Mouse (Mus musculus) liver, embryonic 13.5 days (tissue): ENCODE data around the gene Ell2. TPM values are rescaled to one million over a fixed set of nuclear protein-coding genes. Genes with fewer than 3 reads are reported as not detected.
A peak's percentile ranks its signal among the peaks of the same experiment; 100 is the strongest.

Source experiments
- ATAC-seq: fragments of 200-750 bp; cut with Nextera tagmentation; 2 replicates; pipeline ENCODE4 v1.8.0; 2017; ENCODE audit warnings: low read depth, mild to moderate bottlenecking, moderate number of reproducible peaks, moderate library complexity
- DNase-seq: peaks from one replicate; pipeline ENCODE4 v3.0.0; 2022
- H3K27ac ChIP-seq: fragments of 300-500 bp; sonication (generic); 2 replicates; pipeline ENCODE4 v1.5.1; 2015; ENCODE audit warnings: moderate library complexity, mild to moderate bottlenecking, inconsistent platforms
- H3K27me3 ChIP-seq: fragments of 300-500 bp; sonication (generic); 2 replicates; pipeline ENCODE4 v1.6.1; 2015; ENCODE audit warnings: mild to moderate bottlenecking, inconsistent platforms
- H3K36me3 ChIP-seq: fragments of 300-500 bp; sonication (generic); 2 replicates; pipeline ENCODE4 v1.6.1; 2015; ENCODE audit warnings: mild to moderate bottlenecking, inconsistent platforms
- H3K4me1 ChIP-seq: fragments of 300-500 bp; sonication (generic); replicated peaks from 2 replicates; pipeline ENCODE4 v1.6.1; 2015; ENCODE audit warnings: inconsistent platforms
- H3K4me2 ChIP-seq: fragments of 300-500 bp; sonication (generic); 2 replicates; pipeline ENCODE4 v1.6.1; 2015; ENCODE audit warnings: inconsistent platforms, mild to moderate bottlenecking, moderate library complexity
- H3K4me3 ChIP-seq: fragments of 300-500 bp; sonication (generic); replicated peaks from 2 replicates; pipeline ENCODE4 v1.5.1; 2015; ENCODE audit warnings: mild to moderate bottlenecking, inconsistent platforms
- H3K9ac ChIP-seq: fragments of 300-500 bp; sonication (generic); 2 replicates; pipeline ENCODE4 v1.6.1; 2015; ENCODE audit warnings: mild to moderate bottlenecking, inconsistent platforms
- H3K9me3 ChIP-seq: fragments of 300-500 bp; sonication (generic); replicated peaks from 2 replicates; pipeline ENCODE4 v1.6.1; 2016; ENCODE audit warnings: inconsistent platforms
- WGBS: fragments of 180-500 bp; shearing (Covaris S2); methylation state at CpG from one replicate; pipeline ENCODE4 v1.1.7; 2015; ENCODE audit not compliant: insufficient replicate concordance; 5-methylcytosine and 5-hydroxymethylcytosine counted together
- polyA plus RNA-seq: library from polyadenylated mRNA; unstranded; fragments of >200 nt; fragmentation: Nextera tagmentation; extraction: Ambion mirVana; gene quantifications from 2 replicates; pipeline ENCODE4 v1.2.1, GENCODE M21; 2015

Gene Ell2
- polyA plus RNA-seq: 38.2 and 49.6 TPM in 2 replicates

DNA sequence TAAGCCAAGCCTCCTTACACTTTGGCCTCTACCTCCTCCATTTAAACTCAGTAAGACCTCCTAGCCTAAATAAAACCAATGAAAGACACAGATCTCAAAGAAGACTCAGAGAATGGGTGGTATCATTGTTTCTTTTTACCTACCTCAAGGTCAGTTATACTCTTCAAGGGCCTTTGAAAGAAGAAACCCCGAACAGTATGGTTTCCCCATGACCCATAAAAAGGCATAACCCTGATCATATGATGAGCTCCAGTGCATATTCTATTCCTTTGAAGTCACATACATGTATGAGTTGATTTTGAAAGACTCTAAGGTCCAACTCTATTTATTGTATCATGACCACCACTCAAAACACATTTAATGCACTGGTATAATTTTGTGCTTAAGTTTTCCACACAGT, at the start of gene Ell2:
Ell2 (plus strand) TSS at position 301 of the 400 bp plus-strand sequence.
- WGBS: 98% methylated on average over 1 of the region's 1 CpGs
- Histone ChIP-seq H3K4me2 (peak within 1 kb of the TSS; percentile 81), H3K9ac (peak within 1 kb of the TSS; percentile 100), H3K4me3 (peak within 1 kb of the TSS; percentile 99), H3K9me3 (no peaks in the 10 kb centered on the region), H3K36me3 (0 out of 2 replicates have a peak, but pooled peaks cover 5% of the 10 kb centered on the region), H3K27me3 (no peaks in the 10 kb centered on the region), H3K4me1 (peaks cover 36% of the 10 kb centered on the region), H3K27ac (peak within 1 kb of the TSS; percentile 95)
- no peak for ATAC-seq
- DNase-seq: no peak

DNA sequence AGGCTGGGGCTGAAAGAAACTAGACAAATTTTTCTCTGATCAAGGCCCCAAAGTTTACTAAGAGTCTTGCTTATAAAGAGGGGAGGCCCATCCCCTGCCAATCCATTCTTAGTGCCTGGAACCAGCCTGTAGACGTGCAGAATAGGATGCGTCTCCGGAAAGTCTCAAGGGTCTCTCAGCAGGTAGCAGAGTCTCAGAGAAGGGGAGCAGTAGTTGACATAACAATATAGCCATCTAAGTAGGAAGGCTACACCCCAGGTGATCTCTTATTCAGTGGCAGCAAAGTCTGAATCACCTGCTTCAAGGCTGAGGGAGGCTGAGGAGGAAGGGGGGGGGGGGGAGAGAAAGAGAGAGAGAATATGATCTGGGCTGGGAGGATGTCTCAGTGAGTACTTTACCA, 21.1 kb upstream of the Ell2 start:
- WGBS: 64% methylated on average over 3 of the region's 3 CpGs
- Histone ChIP-seq H3K36me3 (no peaks in the 10 kb centered on the region), H3K27ac (no peak overlapping the region), H3K4me2 (no peak overlapping the region), H3K4me1 (peaks cover 23% of the 10 kb centered on the region), H3K4me3 (no peak overlapping the region), H3K27me3 (no peaks in the 10 kb centered on the region), H3K9ac (no peak overlapping the region), H3K9me3 (no peaks in the 10 kb centered on the region)
- DNase-seq: no peak
- ATAC-seq: no peak

GRCm38 (mm10) chr13:75686995-75687394, 19.6 kb upstream of the Ell2 start:
- no peak overlapping the region for H3K9ac ChIP-seq
- peaks cover 23% of the 10 kb centered on the region for H3K4me1 ChIP-seq
- H3K36me3 ChIP-seq: no peaks in the 10 kb centered on the region
- peak overlapping the region; percentile 5; the same call in 1 of the 2 replicates for H3K4me2 ChIP-seq
- no peaks in the 10 kb centered on the region for H3K27me3 ChIP-seq
- ATAC-seq: peak; percentile 99
- DNase-seq: peak; percentile 55
- H3K9me3 ChIP-seq: no peaks in the 10 kb centered on the region
- 26% methylated on average over 4 of the region's 4 CpGs for WGBS
- no peak overlapping the region for H3K4me3 ChIP-seq
- no peak overlapping the region for H3K27ac ChIP-seq

DNA sequence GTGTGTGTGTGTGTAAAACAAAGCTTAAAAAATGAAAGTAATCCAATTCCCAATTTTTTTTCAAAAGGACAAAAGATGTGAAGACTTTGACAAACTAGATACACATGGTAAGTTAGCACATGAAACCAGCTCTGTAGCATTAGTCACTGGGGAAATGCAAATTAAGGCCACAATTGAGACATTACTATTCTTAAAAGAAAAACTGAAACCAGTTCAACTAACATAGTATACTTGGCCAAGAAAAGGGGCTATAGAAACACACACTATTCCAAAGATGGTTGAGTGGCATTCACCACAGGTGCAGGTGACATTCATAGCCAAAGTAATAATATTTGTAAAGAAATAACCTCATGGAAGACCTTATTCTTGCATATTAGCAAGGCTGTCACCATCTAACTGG, 14.9 kb upstream of the Ell2 start:
- Histone ChIP-seq H3K4me3 (no peak overlapping the region), H3K4me1 (peaks cover 32% of the 10 kb centered on the region), H3K4me2 (no peak overlapping the region), H3K9me3 (no peaks in the 10 kb centered on the region), H3K27me3 (no peaks in the 10 kb centered on the region), H3K9ac (no peak overlapping the region), H3K36me3 (no peaks in the 10 kb centered on the region), H3K27ac (no peak overlapping the region)
- ATAC-seq (no peak), DNase-seq (no peak)

DNA sequence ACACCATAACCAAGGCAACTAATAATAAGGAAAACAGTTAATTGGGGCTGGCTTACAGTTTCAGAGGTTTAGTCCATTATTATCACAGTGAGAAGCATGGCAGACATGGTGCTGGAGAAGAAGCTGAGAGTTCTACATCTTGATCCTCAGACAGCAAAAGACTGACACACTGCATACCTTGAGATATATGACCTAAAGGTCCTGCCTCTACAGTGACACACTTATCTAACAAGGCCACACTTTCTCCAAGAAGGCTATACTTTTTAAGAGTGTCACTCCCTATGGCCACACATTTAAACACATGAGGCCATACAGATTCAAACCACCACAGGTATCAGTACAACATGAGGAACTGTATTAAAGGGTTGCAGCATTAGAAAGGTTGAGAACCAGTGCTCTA, 13.5 kb upstream of the Ell2 start:
- DNase-seq: no peak
- Histone ChIP-seq H3K27ac (no peak overlapping the region), H3K27me3 (no peaks in the 10 kb centered on the region), H3K9me3 (no peaks in the 10 kb centered on the region), H3K9ac (no peak overlapping the region), H3K4me3 (no peak overlapping the region), H3K4me2 (no peak overlapping the region), H3K4me1 (peaks cover 20% of the 10 kb centered on the region), H3K36me3 (no peaks in the 10 kb centered on the region)
- ATAC-seq: peak; percentile 95

DNA sequence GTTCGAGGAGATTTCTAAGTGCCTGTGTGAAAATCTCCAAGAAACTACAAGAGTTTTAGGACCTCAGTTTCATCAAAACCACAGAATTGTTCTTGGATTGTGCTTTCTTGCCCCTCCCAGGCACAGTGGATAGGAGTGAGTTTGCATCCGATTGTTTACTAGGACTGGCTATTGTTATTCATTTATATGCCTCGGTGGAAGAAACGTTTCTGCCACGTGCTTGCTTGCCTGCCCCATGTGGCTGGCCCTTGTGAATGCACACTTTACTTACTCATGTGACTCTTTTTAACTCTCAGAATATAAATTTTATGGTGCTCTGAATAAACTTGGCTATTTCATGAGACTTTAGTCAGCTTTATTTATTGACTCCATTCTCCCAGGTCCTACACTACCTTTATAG, 3.7 kb upstream of the Ell2 start:
- H3K36me3 ChIP-seq: no peaks in the 10 kb centered on the region
- WGBS: 62% methylated on average over 5 of the region's 5 CpGs
- H3K27me3 ChIP-seq: no peaks in the 10 kb centered on the region
- no peak overlapping the region for H3K4me3 ChIP-seq
- no peak overlapping the region for H3K9ac ChIP-seq
- H3K27ac ChIP-seq: no peak overlapping the region
- ATAC-seq: no peak
- no peak for DNase-seq
- peaks cover 10% of the 10 kb centered on the region for H3K4me1 ChIP-seq
- H3K9me3 ChIP-seq: no peaks in the 10 kb centered on the region
- no peak overlapping the region for H3K4me2 ChIP-seq

DNA sequence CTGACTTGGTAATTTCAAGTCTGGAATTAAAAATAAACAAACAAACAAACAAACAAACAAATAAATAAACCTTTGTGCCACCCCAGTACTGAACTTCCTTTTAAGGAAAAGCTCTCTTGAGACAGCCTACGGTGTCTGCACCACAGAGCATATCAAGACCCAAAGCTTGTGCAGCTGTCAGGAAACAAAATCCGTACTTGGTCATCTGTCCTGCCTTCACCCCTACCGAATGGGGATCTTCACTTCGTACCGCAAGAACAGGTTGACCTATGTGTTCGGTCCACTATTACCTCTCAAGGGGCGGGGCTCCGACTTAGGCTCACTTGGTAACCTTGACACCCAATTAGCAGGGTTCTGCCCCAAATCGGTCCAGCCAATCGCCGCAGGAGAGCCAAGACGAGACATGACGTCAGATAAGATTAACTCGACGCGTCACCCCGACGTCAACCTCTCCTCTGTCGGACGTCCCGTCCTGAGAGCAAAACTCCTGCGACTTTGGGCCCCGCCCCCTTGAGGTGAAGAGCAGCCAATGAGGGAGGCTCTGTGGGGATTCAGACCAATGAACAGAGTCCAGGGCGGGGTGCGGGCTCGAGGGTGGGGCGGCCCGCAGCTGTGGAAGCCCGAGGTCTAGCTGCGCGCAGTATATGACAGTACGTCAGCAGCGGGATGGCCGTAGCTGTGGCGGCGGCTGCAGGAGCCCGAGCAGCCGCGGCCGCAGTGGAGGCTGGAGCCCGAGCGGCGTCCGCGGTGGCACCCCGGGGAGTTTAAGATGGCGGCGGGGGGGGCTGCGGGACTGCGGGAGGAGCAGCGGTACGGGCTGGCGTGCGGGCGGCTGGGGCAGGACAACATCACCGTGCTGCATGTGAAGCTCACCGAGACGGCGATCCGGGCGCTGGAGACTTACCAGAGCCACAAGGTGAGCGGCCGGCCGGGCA, 592 bp downstream of the Ell2 start:
- H3K4me1 ChIP-seq: peaks cover 43% of the 10 kb centered on the region
- peak overlapping the region; percentile 95 for H3K27ac ChIP-seq
- peak overlapping the region; percentile 100 for H3K9ac ChIP-seq
- peak; percentile 99 for DNase-seq
- H3K9me3 ChIP-seq: no peaks in the 10 kb centered on the region
- H3K4me3 ChIP-seq: peak overlapping the region; percentile 99
- peak; percentile 98 for ATAC-seq
- peaks cover 11% of the 10 kb centered on the region for H3K36me3 ChIP-seq
- H3K4me2 ChIP-seq: peak overlapping the region; percentile 81
- 4% methylated on average over 61 of the region's 64 CpGs for WGBS
- H3K27me3 ChIP-seq: no peaks in the 10 kb centered on the region

DNA sequence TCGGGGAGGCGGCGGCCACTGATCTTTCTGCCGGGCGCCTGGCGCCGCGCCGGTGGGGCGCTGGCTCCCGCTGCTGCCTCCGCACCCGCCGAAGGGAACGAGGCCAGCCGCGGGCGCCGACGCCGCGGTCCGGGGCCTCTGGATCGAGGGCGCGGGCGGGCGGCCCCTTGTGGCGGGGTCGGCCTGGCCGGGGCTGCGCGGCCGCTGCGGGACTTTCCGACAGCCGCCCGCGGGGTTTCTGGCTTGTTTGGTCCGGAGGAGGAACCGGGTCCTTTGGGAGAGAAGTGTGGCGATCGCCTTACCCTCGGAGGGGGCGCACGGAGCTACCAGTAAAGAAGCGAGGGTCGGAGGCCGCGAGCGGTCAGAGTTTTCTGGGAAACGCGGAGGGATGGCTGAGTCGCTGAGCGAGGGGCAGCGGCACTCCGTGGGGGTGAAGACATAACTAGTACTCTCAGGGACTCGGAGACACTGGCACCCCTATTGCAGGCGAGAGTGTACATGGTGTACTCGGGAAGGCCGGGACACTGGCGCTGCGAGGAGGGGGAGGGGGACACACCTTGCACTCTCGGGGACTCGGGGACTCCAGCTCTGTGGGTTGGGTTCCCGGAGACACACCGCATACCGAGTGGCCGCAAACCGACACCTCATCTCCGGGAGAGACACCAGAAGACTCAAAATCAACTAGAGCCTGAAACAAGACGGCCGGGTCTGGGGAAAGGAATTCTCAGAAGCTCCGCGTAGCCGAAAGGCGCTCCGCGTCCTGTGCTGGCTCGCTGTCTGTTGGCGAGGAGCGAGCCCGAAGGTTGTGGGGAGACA, 1.5 kb downstream of the Ell2 start:
- DNase-seq: peak; percentile 53

DNA sequence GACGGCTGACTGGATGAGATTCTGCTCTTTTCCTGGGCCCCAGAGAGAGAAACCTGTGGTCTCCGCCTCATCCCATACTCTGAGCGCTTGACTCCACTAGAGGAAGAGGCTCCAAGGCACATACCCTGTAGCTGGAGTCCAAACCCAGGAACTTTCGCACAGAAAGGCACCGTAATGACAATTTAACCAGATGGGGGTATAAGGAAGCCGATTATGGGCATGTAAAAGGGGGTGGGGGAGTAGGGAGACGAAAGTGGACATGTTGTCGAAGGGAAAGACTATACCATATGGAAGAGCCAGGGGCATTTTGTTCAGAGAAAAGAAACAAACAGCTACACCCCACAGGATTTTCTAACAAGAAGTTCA, 2.1 kb downstream of the Ell2 start:
- Histone ChIP-seq H3K27ac (peak overlapping the region; percentile 95), H3K4me3 (peak overlapping the region; percentile 99), H3K4me1 (peaks cover 56% of the 10 kb centered on the region), H3K9me3 (no peaks in the 10 kb centered on the region), H3K4me2 (peak overlapping the region; percentile 81), H3K9ac (peak overlapping the region; percentile 100), H3K27me3 (no peaks in the 10 kb centered on the region), H3K36me3 (peaks cover 18% of the 10 kb centered on the region)
- DNase-seq (no peak), ATAC-seq (no peak)
- whole genome bisulfite sequencing: 4% methylated on average over 8 of the region's 8 CpGs

More for the DNA sequence above, 1.5 kb downstream of the Ell2 start:
- Histone ChIP-seq H3K9ac (peak overlapping the region; percentile 100), H3K4me1 (peaks cover 50% of the 10 kb centered on the region), H3K27me3 (no peaks in the 10 kb centered on the region), H3K9me3 (no peaks in the 10 kb centered on the region), H3K27ac (peak overlapping the region; percentile 95), H3K4me2 (peak overlapping the region; percentile 81), H3K4me3 (peak overlapping the region; percentile 99), H3K36me3 (peaks cover 14% of the 10 kb centered on the region)
- WGBS: under 1% methylated on average over 83 of the region's 83 CpGs
- ATAC-seq: peak; percentile 18

DNA sequence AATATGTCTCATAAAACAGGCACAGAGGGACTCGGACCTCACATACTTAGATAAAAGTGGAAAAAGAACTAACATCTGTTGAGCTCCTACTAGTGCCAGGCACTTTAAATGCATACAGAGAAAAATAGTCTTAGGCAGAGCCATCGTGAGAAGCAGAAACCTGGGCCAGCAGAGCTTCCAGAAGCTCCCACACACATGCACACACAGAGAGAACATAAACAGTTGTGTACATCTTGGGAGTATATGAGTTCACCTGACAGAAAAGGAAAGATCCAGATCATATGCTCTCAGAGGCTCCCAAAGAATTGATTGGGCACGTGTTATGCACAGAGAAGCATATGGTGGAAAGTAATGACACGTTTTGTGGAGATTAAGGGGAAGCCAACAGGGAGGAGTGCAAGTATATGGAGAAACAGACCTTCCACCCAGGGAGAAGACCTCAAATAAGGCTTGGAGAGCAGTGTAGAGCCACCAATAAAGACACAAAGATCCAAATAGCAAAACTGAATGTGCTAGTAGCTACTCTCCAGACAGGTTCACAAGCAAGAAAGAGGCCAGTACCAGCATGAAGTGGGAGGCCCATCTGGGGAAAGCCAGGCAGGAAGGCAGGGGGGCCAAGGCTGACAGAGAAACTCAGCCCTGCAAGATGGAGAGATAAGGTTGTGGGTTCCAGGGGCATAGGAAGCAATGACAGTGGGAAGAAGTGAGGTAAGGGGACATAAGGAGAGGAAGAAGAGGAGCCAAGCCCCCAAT, 2.6 kb downstream of the Ell2 start:
- Histone ChIP-seq H3K4me1 (peaks cover 62% of the 10 kb centered on the region), H3K4me3 (peak overlapping the region; percentile 99), H3K27me3 (no peaks in the 10 kb centered on the region), H3K4me2 (peak overlapping the region; percentile 81), H3K36me3 (peaks cover 21% of the 10 kb centered on the region), H3K9ac (peak overlapping the region; percentile 100), H3K9me3 (no peaks in the 10 kb centered on the region), H3K27ac (peak overlapping the region; percentile 95)
- DNase-seq: peak; percentile 60
- 9% methylated on average over 4 of the region's 4 CpGs for WGBS
- ATAC-seq: no peak

DNA sequence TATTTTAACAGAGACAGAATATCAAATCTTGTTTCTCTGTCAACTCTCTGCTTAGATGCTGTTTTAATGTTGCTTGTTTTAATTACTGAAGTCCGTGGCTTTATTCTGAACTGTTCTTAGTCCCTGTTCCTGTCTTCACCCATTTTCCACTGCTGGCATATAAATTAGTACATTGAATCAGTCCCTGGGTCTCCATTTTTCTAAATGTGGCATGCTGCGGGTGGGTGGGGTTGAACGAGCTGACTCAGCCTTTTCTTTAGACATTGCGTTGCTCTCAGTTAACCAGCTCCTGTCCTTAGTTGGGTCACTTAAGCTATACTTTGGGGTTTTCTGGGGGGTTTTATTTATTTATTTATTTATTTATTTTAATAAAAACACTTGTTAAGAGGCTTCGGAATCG, 3.6 kb downstream of the Ell2 start:
- Histone ChIP-seq H3K36me3 (peaks cover 27% of the 10 kb centered on the region), H3K27me3 (no peaks in the 10 kb centered on the region), H3K27ac (peak overlapping the region; percentile 95), H3K4me1 (peaks cover 71% of the 10 kb centered on the region), H3K9ac (peak overlapping the region; percentile 100), H3K4me3 (peak overlapping the region; percentile 99), H3K9me3 (no peaks in the 10 kb centered on the region), H3K4me2 (peak overlapping the region; percentile 81)
- 40% methylated on average over 6 of the region's 6 CpGs for WGBS
- ATAC-seq (no peak), DNase-seq (no peak)
